Mouse (Mus musculus) bone marrow, adult 2 months (tissue): Measurements from ENCODE around the gene Bfsp2. TPM values are rescaled to one million over a fixed set of nuclear protein-coding genes. Genes with fewer than 3 reads are reported as not detected.

Experiments used
- H3K27ac ChIP-seq: fragments of 200-500 bp; 2 replicates; pipeline ENCODE4 v1.5.1; 2012; ENCODE audit warnings: low read depth, mild to moderate bottlenecking, control low read depth, inconsistent platforms, low read length; ENCODE audit not compliant: control insufficient read depth, poor library complexity, insufficient read depth
- H3K4me1 ChIP-seq: fragments of 200-500 bp; 2 replicates; pipeline ENCODE4 v1.6.1; 2011; ENCODE audit warnings: low read length; ENCODE audit not compliant: control insufficient read depth, insufficient read depth
- H3K4me3 ChIP-seq: fragments of 200-500 bp; replicated peaks from 2 replicates; pipeline ENCODE3; 2011; ENCODE audit warnings: mild to moderate bottlenecking, low read depth, low read length, control low read depth; ENCODE audit not compliant: control insufficient read depth
- CTCF ChIP-seq: fragments of 200-500 bp; IDR thresholded peaks from 2 replicates; pipeline ENCODE4 v1.5.1; 2011; ENCODE audit warnings: low read length, control low read depth; ENCODE audit not compliant: control insufficient read depth, insufficient read depth
- POLR2A ChIP-seq: fragments of 200-500 bp; IDR thresholded peaks from 2 replicates; pipeline ENCODE4 v1.6.1; 2011; ENCODE audit warnings: low read depth, mild to moderate bottlenecking, control low read depth, low read length, borderline replicate concordance; ENCODE audit not compliant: control insufficient read depth
- WGBS: fragments of 180-500 bp; shearing (Covaris S2); methylation state at CpG from one replicate; pipeline ENCODE4 v1.1.7; 2018; 5-methylcytosine and 5-hydroxymethylcytosine counted together
- polyA plus RNA-seq: library from polyadenylated mRNA; stranded (reverse); fragments of >200 nt; gene quantifications from 2 replicates; pipeline ENCODE4 v1.2.4, GENCODE M21; 2011; ENCODE audit warnings: low replicate concordance; ENCODE audit not compliant: missing spikeins, insufficient read depth, insufficient read length

Gene Bfsp2
- polyA plus RNA-seq, 1 experiment = 11.3 TPM

DNA sequence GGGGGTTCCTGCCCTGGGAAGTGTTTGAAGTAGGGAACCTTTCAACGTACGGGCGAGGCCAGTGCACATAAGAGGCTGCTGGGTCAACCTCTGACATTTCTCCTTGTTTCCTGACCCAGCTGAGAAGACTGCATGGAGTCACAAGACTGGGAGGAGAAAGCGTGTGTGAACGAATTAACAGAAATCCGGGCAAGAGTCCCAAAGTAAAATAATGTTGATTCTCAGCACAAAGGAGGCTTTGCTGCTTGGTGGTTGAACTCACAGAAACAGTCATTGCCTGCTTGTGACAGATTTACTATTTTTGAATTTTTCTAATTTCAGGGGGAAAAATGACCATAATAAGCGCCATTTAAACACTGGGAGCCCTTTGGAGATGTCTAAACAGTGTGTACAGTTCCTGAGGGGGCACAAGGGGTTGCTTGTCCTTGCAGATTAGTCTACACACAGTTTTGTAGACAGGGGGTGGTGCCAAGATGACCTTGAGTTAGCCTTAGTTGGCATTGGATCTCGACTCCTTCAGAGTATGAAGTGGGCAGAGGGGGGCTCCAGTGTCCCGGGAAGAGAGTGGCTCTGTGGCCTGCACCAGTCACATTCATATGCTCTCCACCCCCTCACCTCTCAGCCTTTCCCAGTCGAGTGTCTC is 93.1 kb downstream of the Bfsp2 start:
- Histone ChIP-seq H3K27ac (no peak overlapping the region), H3K4me3 (no peak overlapping the region), H3K4me1 (peaks cover 3% of the 10 kb centered on the region)
- TF ChIP-seq CTCF (no peak), POLR2A (no peak)
- 84% methylated on average over 10 of the region's 10 CpGs for WGBS

DNA sequence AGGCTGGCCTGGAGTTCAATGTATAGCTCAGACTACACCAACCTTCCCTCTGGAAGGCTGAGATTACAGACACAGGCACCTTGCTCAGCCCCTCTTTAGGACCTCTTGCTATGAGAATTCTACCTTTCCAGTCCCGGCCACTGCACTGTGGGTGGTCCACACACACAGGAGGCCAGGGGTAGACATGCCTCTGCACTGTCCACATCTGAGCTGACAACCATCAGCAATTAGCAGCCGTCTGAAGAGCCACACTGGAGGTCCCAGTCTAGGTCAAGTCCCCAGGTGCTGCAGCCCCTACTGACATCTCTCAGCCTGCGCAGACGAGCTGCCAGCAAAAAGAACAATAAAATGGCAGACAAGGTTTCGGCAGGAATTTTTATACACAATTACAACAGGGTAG is 93.6 kb downstream of the Bfsp2 start:
- TF ChIP-seq CTCF (no peak), POLR2A (no peak)
- Histone ChIP-seq H3K27ac (no peak overlapping the region), H3K4me3 (no peak overlapping the region), H3K4me1 (peaks cover under 1% of the 10 kb centered on the region; the same call in 1 of the 2 replicates)
- 88% methylated on average over 5 of the region's 5 CpGs for WGBS

DNA sequence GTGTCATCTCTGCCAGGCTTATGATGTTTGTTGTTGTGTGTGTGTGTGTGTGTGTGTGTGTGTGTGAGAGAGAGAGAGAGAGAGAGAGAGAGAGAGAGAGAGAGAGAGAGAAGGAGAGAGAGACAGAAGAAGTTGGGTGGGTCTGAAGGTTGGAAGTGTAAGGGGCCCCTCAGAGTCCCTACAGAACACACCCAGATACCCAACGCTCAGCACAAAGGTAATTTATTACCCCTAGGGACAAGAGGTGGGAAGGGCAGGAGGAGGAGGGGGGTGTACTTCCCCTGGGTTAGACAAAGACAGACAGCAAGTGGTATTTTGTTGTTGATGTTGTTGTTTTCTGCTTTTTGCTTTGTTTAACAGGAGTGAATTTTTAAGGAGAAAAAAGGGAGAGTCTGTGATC is 94.6 kb downstream of the Bfsp2 start:
- 17% methylated on average over 1 of the region's 1 CpGs for WGBS

DNA sequence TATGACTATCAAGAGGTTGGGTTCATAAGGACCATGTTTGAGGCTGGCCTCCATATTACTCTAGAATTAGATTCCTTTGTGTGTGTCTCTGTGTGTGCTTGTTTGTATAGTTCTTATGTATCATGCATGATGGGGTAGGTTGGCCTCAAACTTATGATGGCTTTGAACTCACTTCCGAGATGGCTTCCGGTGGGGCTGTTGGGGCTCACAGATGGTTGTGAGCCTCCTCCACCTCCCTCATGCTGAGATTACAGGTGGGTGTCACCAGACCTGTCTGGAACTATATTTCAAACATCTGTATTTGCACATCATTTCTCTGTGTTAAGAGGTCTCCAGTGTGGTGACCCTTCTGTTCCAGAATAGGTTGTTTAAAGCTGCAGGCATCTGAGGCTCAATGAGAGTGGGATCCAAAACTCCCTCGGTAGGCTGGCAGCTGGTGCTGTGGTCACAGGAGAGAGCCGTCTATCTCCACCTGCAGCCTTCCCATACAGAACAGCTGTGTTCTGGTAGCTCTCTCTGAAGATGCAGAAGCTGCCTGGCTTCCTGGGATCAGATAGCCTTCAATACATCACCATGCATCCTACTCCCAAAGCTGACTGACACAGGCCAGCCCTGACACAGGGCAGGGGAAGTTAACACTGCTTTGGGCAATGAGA is 96.0 kb downstream of the Bfsp2 start:
- no peak for TF ChIP-seq CTCF
- TF ChIP-seq POLR2A = no peak
- Histone ChIP-seq H3K27ac (no peak overlapping the region), H3K4me3 (no peak overlapping the region), H3K4me1 (no peaks in the 10 kb centered on the region)
- 81% methylated on average over 4 of the region's 4 CpGs for WGBS

More for the DNA sequence above, 94.6 kb downstream of the Bfsp2 start:
- TF ChIP-seq POLR2A (no peak), CTCF (no peak)
- H3K4me3 ChIP-seq = no peak overlapping the region
- no peaks in the 10 kb centered on the region for H3K4me1 ChIP-seq
- H3K27ac ChIP-seq = no peak overlapping the region

DNA sequence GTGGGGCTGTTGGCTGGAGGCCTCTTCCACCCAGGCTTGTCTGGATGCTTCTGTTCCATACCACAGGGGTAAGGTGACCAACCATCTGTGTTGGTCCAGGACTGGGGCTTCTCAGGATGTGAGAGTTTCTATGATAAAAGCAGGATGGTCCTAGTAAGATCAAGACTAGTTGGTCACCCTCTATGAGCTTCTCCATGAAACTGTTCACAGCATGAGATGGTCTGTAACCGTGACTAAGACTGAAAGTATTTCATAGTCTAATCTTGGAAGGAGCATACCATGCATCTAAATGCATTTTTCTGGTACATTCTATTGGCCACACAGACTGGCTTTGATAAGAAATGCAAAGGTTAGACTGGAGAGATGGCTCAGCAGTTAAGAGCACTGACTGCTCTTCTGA is 96.6 kb downstream of the Bfsp2 start:
- no peak overlapping the region for H3K4me3 ChIP-seq
- no peak overlapping the region for H3K27ac ChIP-seq
- H3K4me1 ChIP-seq = no peaks in the 10 kb centered on the region
- 76% methylated on average over 1 of the region's 1 CpGs for WGBS
- TF ChIP-seq POLR2A = no peak
- TF ChIP-seq CTCF = no peak

DNA sequence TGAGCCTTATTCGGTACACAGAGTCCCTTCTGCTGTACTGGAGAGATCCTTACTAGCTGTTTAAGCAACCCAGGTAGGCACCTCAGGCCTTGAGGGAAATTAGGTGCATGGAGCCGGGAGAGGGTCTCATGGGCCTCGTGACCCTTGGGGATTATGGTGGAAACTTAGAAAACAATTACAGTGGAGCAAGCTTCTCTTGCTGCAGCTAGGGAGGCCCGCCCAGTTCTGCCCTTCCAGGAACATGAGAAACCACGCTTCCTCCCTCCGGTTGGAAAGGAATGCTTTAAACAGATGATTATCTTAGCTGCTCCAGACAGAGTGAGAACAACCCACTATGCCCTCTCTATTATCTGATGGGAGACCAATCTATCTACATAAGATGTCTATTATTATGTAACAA is 97.2 kb downstream of the Bfsp2 start:
- no peak for TF ChIP-seq CTCF
- no peak for TF ChIP-seq POLR2A
- no peak overlapping the region for H3K4me3 ChIP-seq
- no peak overlapping the region for H3K27ac ChIP-seq
- no peaks in the 10 kb centered on the region for H3K4me1 ChIP-seq
- WGBS = 41% methylated on average over 6 of the region's 6 CpGs

DNA sequence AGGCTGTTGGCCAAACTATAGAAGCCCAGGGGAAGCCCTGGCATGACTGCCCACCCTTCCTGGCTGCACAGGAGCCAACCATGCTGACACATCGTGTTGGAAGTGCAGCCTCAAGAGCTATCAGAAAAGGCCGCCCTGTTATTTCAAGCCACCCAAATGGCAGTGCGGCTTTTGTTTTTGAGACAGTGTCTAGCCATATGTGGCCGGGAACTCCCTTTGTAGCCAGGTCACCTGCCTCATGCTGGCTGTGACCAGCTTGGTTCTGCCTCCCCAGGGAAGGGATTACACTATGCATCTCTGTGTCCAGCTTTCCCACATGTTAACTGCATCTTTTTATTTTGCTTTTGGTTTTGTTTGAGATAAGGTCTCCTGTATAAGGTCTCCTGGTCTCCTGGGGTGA is 99.7 kb downstream of the Bfsp2 start:
- Histone ChIP-seq H3K4me1 (no peaks in the 10 kb centered on the region), H3K4me3 (no peak overlapping the region), H3K27ac (no peak overlapping the region)
- TF ChIP-seq CTCF (no peak), POLR2A (no peak)
- WGBS = 86% methylated on average over 4 of the region's 4 CpGs

DNA sequence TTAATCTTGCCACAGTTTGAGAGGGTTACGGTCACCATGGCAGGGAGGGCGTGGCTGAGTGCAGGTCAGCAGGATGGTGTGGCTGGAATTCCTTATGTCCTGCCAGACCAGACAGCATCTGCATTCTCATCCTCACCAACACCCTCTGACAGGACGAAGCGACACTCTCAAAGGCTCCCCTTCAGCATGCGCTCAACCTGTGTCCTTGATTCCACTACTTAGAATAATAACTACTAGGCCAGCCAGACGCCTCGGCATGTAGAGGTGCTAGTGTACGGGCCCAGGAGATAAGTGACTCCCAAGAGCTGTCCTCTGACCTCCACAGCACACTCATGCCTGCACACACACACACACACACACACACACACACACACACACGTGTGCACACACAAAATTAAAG is 101.0 kb downstream of the Bfsp2 start:
- Histone ChIP-seq H3K27ac (no peak overlapping the region), H3K4me1 (no peaks in the 10 kb centered on the region), H3K4me3 (no peak overlapping the region)
- TF ChIP-seq CTCF (no peak), POLR2A (no peak)
- WGBS = 87% methylated on average over 9 of the region's 9 CpGs

DNA sequence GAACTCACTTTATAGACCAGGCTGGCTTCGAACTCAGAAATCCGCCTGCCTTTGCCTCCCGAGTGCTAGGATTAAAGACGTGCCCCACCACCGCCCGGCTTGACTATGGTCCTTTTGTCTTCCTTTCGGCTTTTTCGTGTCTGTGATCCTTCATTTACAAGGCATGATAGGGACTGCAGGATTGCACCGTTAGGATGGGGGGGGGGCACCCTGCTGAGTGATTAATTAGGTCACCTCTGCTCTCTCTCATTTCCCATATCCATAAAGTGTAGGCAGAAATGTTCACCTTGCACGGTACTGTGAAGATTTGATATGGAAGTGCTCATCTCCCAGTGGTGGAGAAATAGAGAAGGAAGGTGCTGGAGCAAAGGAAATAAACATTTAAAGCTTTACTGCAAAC is 101.5 kb downstream of the Bfsp2 start:
- Histone ChIP-seq H3K4me3 (no peak overlapping the region), H3K4me1 (no peaks in the 10 kb centered on the region), H3K27ac (no peak overlapping the region)
- 78% methylated on average over 10 of the region's 10 CpGs for WGBS
- no peak for TF ChIP-seq CTCF
- TF ChIP-seq POLR2A = no peak
